Mouse (Mus musculus): ENCODE results near the gene Spns1. TPM values are rescaled to one million over a fixed set of nuclear protein-coding genes. Genes with fewer than 3 reads are reported as not detected.
"Not testable (repeated sequence)": the region's sequence is repeated elsewhere in the genome, so short reads cannot be mapped to it uniquely, and the experiment has no call there.

Spns1 gene
- total RNA-seq, 2 experiments from 2014 or later: 35.5 to 37.4 TPM

GRCm38 (mm10) chr7:126338906-126339305 lies 38.3 kb downstream of the Spns1 start:
- DNase-seq: no peak

- no peak for DNase-seq
Observed at GRCm38 (mm10) chr7:126335556-126335955, 41.7 kb downstream of the Spns1 start.

GRCm38 (mm10) chr7:126332691-126333090 lies 44.6 kb downstream of the Spns1 start:
- DNase-seq: no peak

DNA sequence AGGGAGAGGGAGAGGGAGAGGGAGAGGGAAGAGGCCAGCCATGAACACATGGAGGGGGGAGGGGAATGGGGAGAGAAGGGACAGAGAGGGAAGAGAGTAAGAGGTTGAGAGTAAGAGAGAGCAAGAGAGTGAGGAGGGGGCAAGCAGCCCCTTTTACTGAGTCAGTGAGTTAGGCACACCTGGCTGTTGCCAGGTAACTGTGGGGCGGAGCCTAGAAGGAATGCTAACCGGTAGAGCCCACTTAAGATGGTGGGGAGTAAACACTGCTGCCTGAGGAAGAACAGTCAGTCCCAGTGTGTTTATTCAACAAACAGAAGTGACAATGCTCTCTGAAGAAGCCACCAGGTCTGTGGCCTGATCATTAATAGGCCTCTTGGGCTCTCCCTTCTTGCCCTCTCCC lies 46.6 kb downstream of the Spns1 start:
- no peak for DNase-seq

DNA sequence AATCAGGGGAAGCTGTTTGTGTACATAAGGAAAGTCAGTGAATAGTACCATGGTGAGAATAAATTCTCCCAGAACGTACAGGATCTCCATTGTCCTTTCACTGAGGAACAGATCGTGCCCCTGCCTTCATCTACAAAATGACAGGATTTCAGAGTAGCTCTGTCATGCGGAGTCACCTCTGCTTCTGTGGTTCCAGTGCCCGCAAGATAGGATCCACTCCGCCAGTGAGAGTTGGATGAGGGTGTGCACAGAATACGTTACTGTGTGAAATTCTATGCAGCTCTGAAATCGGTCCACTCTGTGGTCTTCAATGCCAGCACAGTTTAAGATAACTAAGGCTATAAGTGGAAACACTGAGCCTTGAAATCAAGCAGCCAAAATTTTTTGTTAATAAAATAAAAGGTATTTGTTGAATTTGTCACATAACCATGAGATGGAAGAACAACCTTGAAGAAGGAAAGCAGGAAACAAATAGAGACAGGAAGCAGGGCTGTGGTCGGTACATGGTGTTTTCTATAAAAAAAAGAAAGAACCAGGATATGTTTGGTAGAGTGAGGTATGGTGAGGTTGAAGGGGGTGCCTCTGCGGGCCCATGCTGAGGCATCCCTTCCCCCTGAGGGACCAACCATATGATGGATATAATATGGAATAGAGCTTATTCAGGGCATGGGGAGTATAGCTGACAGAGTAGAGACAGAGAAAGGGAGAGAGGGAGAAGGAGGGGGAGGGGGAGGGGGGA lies 47.2 kb downstream of the Spns1 start:
- no peak for DNase-seq

DNA sequence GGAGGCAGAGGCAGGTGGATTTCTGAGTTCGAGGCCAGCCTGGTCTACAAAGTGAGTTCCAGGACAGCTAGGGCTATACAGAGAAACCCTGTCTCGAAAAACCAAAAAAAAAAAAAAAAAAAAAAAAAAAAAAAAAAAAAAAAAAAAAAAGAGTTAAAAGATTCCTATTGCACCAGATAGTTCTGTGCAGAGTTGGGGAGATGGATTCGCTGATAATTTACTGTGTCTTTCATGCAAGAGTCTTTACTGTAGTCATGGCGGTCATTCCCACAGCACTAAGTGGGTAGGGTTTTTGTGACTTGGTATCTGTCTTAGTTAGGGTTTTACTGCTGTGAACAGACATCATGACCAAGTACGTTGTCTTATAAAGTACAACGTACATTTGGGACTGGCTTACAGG lies 48.4 kb downstream of the Spns1 start:
- DNase-seq: not testable (repeated sequence)

- DNase-seq: not testable (repeated sequence)
Observed at GRCm38 (mm10) chr7:126325576-126326273, 51.5 kb downstream of the Spns1 start.

DNA sequence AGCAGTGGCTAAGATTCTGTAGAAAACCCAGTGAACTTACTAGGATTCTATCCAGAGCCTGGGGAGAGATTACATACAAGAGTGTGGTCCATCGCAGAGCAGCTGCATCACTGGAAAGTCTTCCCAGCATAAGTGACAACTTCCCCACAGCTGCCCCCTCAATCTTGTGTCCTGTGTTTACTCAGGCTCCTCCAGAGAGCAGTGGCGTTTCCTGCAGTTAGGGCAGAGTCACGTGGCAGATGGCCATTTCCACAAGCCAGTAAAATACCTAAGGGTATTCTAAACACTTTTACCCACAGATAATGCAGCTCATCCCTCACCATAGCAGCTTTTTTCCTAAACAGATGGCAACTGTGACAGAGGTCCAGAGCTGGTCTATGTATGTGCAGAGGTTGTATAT lies 52.5 kb downstream of the Spns1 start:
- no peak for DNase-seq

DNA sequence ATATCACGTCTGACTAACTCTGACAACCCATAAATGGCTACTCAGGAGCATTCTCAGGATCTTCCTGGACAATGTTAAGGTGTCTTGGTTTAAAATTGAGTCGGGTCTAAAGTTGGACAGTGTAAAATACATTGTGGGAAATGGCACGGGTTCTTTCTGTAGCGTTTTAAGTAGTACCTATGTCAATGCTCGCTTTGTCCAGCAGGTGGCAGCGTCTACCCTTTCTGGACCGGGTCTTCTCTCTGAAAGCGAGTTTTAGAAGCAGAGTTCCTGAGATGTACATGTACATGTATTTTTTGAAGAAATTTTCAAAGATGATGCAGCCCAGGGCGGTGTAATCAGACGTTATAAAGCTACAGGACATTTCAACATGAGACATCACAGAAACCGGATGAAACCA lies 53.5 kb downstream of the Spns1 start:
- DNase-seq: peak; percentile 81 to 84

Small RNA genes lying within 50 kb of the gene (microRNA-seq; reads per million reads assigned to microRNA genes)
- not detected for gene Mir7058

Other genes with a start within 250 kb of the Spns1 start
- 10 to 100 TPM; 87.8 to 89.1 TPM for gene Xpo6, start 176.9 kb downstream of the Spns1 start, total RNA-seq (2021)
- gene Sbk1, start 104.8 kb downstream of the Spns1 start, total RNA-seq (2021): 10 to 100 TPM; 23.3 to 88.8 TPM
- gene Lat, start 7.9 kb downstream of the Spns1 start, total RNA-seq (2021): under 1 TPM; 0.36 to 0.60 TPM
- gene Nfatc2ip, start 19.3 kb upstream of the Spns1 start, total RNA-seq (2021): 1 to 10 TPM; 6.5 TPM
- under 1 TPM in 1 of 2 experiments, not detected in 1; 0.82 TPM for gene Cd19, start 37.4 kb upstream of the Spns1 start, total RNA-seq (2021)
- 10 to 100 TPM; 48.4 to 72.8 TPM for gene Rabep2, start 51.3 kb upstream of the Spns1 start, total RNA-seq (2021)
- gene Atp2a1, start 85.7 kb upstream of the Spns1 start, total RNA-seq (2021): under 1 TPM in 1 of 2 experiments, not detected in 1; 0.33 TPM
- gene Sh2b1, start 98.0 kb upstream of the Spns1 start, total RNA-seq (2021): 10 to 100 TPM; 55.3 to 59.5 TPM
- 100 to 1,000 TPM; 219 to 221 TPM for gene Tufm, start 109.9 kb upstream of the Spns1 start, total RNA-seq (2021)
- 100 to 1,000 TPM in 1 of 2 experiments, 10 to 100 TPM in 1; 82.9 to 112 TPM for gene Atxn2l, start 126.0 kb upstream of the Spns1 start, total RNA-seq (2021)
- 100 to 1,000 TPM; 243 to 301 TPM for gene Eif3c, start 189.0 kb upstream of the Spns1 start, total RNA-seq (2021)
- 1 to 10 TPM; 1.5 TPM for gene Apobr, start 207.5 kb upstream of the Spns1 start, total RNA-seq (2021)
- 10 to 100 TPM; 34.8 to 40.0 TPM for gene Cln3, start 208.4 kb upstream of the Spns1 start, total RNA-seq (2021)
- not detected for gene Il27, start 217.5 kb upstream of the Spns1 start, total RNA-seq (2021)